Mouse (Mus musculus) G1E (cell line): ENCODE measurements around the gene Sbno2. TPM values are rescaled to one million over a fixed set of nuclear protein-coding genes. Genes with fewer than 3 reads are reported as not detected.

Source experiments
- ATAC-seq: 2 replicates; pipeline ENCODE4 v1.8.0; 2016; ENCODE audit warnings: mild to moderate bottlenecking; ENCODE audit not compliant: insufficient number of reproducible peaks, poor library complexity, low FRiP score, severe bottlenecking; ENCODE audit errors: extremely low read depth
- DNase-seq: peaks from one replicate; pipeline ENCODE4 v3.0.0; 2012; ENCODE audit warnings: low spot score
- H3K27me3 ChIP-seq: 2 replicates; pipeline ENCODE4 v1.6.1; 2012; ENCODE audit warnings: mild to moderate bottlenecking, low read length, inconsistent platforms; ENCODE audit not compliant: insufficient read depth
- H3K36me3 ChIP-seq: replicated peaks from 2 replicates; pipeline ENCODE3; 2012; ENCODE audit warnings: mild to moderate bottlenecking, inconsistent platforms
- H3K4me1 ChIP-seq: 2 replicates; pipeline ENCODE4 v1.6.1; 2012; ENCODE audit warnings: low read depth, low read length, inconsistent platforms, mixed read lengths; ENCODE audit not compliant: insufficient read depth
- H3K4me3 ChIP-seq: 2 replicates; pipeline ENCODE4 v1.5.1; 2012; ENCODE audit warnings: low read depth, mild to moderate bottlenecking, inconsistent platforms, low read length, moderate library complexity, mixed read lengths
- H3K9me3 ChIP-seq: replicated peaks from 2 replicates; pipeline ENCODE4 v1.6.1; 2012; ENCODE audit warnings: inconsistent platforms
- CTCF ChIP-seq: IDR thresholded peaks from 2 replicates; pipeline ENCODE4 v1.5.1; 2012; ENCODE audit warnings: low read depth, low read length, inconsistent platforms, mixed read lengths
- GATA1 ChIP-seq: IDR thresholded peaks from 2 replicates; pipeline ENCODE4 v1.6.1; 2012; ENCODE audit warnings: borderline replicate concordance, low read length, inconsistent platforms, mixed read lengths
- GATA2 ChIP-seq: IDR thresholded peaks from 2 replicates; pipeline ENCODE4 v1.6.1; 2012; ENCODE audit warnings: low read depth, low read length, inconsistent platforms, borderline replicate concordance
- POLR2AphosphoS5 ChIP-seq: IDR thresholded peaks from 2 replicates; pipeline ENCODE4 v1.6.1; 2012; ENCODE audit warnings: low read depth, low read length, inconsistent platforms; ENCODE audit not compliant: insufficient replicate concordance
- TAL1 ChIP-seq: conservative IDR thresholded peaks from 2 replicates; pipeline ENCODE4 v1.6.1; 2012; ENCODE audit warnings: low read depth, low read length, inconsistent platforms, mixed read lengths
- polyA plus RNA-seq: library from polyadenylated mRNA; stranded (reverse); fragments of >175 nt; gene quantifications from 2 replicates; pipeline ENCODE4 v1.2.3, GENCODE M21; 2012
- total RNA-seq, 2 experiments: library from RNA; stranded (forward) in 1 of 2; stranded (reverse) in 1 of 2; fragments of 200-1000 nt in 1 of 2; fragments of >200 nt in 1 of 2; fragmentation: Nextera tagmentation in 1 of 2; gene quantifications; 2 replicates each; pipeline ENCODE4 v1.2.3; 2014 to 2017

Gene Sbno2
- total and polyA plus RNA-seq, 3 experiments: 18.1 to 37.4 (median 34.2) TPM

- DNase-seq: no peak
- no peaks in the 10 kb centered on the region; the same call in 1 of the 2 replicates for H3K27me3 ChIP-seq
- peaks cover 68% of the 10 kb centered on the region for H3K4me1 ChIP-seq
- TF ChIP-seq GATA2: no peak
- no peak for TF ChIP-seq CTCF
- TF ChIP-seq POLR2AphosphoS5: no peak
- no peak for TF ChIP-seq GATA1
- TF ChIP-seq TAL1: no peak
- peaks cover 7% of the 10 kb centered on the region; the same call in 1 of the 2 replicates for H3K9me3 ChIP-seq
- H3K4me3 ChIP-seq: no peak overlapping the region; the same call in 1 of the 2 replicates
- ATAC-seq: no peak
- H3K36me3 ChIP-seq: peaks cover 83% of the 10 kb centered on the region
Measured at GRCm38 (mm10) chr10:80134421-80134820, 29.1 kb upstream of the Sbno2 start.

GRCm38 (mm10) chr10:80133226-80133849 lies 28.0 kb upstream of the Sbno2 start:
- DNase-seq: no peak
- H3K4me1 ChIP-seq: peaks cover 61% of the 10 kb centered on the region
- H3K4me3 ChIP-seq: no peak overlapping the region
- H3K36me3 ChIP-seq: peaks cover 94% of the 10 kb centered on the region
- H3K9me3 ChIP-seq: peaks cover 7% of the 10 kb centered on the region; the same call in 1 of the 2 replicates
- no peak for ATAC-seq
- TF ChIP-seq POLR2AphosphoS5 (0 out of 2 replicates have a peak, but pooled peaks have one; percentile 40), TAL1 (no peak), CTCF (no peak)
- H3K27me3 ChIP-seq: no peaks in the 10 kb centered on the region; the same call in 1 of the 2 replicates

- ATAC-seq: no peak
- Histone ChIP-seq H3K9me3 (peaks cover 7% of the 10 kb centered on the region; the same call in 1 of the 2 replicates), H3K36me3 (peaks cover 100% of the 10 kb centered on the region), H3K4me3 (no peak overlapping the region), H3K4me1 (peaks cover 48% of the 10 kb centered on the region), H3K27me3 (no peaks in the 10 kb centered on the region; the same call in 1 of the 2 replicates)
- TF ChIP-seq GATA2 (no peak), TAL1 (no peak), POLR2AphosphoS5 (no peak), CTCF (no peak), GATA1 (no peak)
- DNase-seq: no peak
Measured at GRCm38 (mm10) chr10:80131952-80132350, 26.6 kb upstream of the Sbno2 start.

DNA sequence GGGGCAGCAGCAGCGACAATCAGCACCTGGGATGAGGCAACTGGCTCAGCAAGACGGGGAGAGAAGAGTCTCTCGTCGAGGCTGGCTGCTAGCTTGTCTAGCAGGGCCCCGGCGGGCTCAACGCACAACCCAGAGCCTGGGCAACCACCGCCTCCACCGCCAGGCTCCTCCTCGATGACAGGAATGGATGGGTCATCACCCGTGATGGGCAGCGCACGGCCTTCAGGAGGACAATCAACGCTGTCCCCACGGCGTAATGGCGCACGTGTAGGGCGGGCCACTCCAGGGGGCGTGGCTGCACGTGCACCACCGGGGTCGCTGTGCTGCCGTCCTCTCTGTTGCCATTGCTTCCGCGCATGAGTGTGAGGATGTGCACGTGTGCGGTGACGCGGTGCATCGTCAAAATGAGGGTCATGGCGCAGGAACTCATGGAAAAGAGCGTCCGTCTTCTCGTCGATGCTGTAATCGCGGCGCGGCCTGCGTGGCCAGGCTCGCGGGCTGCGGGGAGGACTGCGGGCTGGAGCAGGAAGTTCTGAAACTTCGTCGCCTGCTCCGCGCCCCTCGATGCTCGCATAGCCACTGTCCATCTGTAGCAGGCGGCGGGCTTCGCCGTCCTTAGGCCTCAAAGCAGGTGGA lies 26.1 kb upstream of the Sbno2 start:
- ATAC-seq: no peak
- peak overlapping the region; percentile 0; the same call in 1 of the 2 replicates for H3K4me3 ChIP-seq

GRCm38 (mm10) chr10:80130403-80131031 lies 25.1 kb upstream of the Sbno2 start:
- no peaks in the 10 kb centered on the region; the same call in 1 of the 2 replicates for H3K27me3 ChIP-seq
- peaks cover 7% of the 10 kb centered on the region; the same call in 1 of the 2 replicates for H3K9me3 ChIP-seq
- ATAC-seq (no peak; the same call in 1 of the 2 replicates), DNase-seq (no peak)
- peaks cover 54% of the 10 kb centered on the region for H3K4me1 ChIP-seq
- H3K4me3 ChIP-seq: 0 out of 2 replicates have a peak overlapping the region, but pooled peaks have one; percentile 0
- peaks cover 100% of the 10 kb centered on the region for H3K36me3 ChIP-seq
- TF ChIP-seq CTCF (no peak), TAL1 (no peak)

More for the DNA sequence above, 26.1 kb upstream of the Sbno2 start:
- Histone ChIP-seq H3K36me3 (peaks cover 100% of the 10 kb centered on the region), H3K27me3 (no peaks in the 10 kb centered on the region; the same call in 1 of the 2 replicates), H3K9me3 (peaks cover 7% of the 10 kb centered on the region; the same call in 1 of the 2 replicates), H3K4me1 (peaks cover 46% of the 10 kb centered on the region)
- no peak for DNase-seq
- no peak for TF ChIP-seq CTCF

DNA sequence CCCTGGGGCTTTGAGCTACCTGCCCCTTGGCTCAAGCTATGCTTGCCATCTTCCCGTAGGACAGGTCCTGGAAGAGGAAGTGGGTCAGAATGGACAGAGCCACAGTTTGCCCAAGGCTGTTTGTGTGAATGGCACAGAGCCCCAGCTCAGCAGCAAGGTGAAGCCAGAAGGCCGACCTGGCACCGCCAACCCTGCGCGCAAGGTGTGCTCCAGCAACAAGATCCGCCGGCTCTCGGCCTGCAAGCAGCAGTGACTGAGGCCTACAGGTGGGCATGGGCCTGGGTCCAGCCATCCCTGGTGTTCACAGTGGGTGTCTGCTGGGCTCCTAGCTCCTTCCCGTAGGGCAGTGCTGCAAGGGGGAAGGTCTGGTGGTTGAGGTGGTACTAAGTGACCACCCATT lies 24.5 kb upstream of the Sbno2 start:
- peaks cover 7% of the 10 kb centered on the region; the same call in 1 of the 2 replicates for H3K9me3 ChIP-seq
- peaks cover 53% of the 10 kb centered on the region for H3K4me1 ChIP-seq
- ATAC-seq: no peak
- H3K27me3 ChIP-seq: no peaks in the 10 kb centered on the region; the same call in 1 of the 2 replicates
- peaks cover 100% of the 10 kb centered on the region for H3K36me3 ChIP-seq
- DNase-seq: no peak
- H3K4me3 ChIP-seq: no peak overlapping the region
- TF ChIP-seq CTCF (no peak), GATA2 (no peak), POLR2AphosphoS5 (no peak; the same call in 1 of the 2 replicates), TAL1 (no peak), GATA1 (no peak)
